In genomic region chr6:99934394-99934793, GRCm38 (mm10) we compare ENCODE assay signal across 9 mouse cellular contexts.
DNase-seq lines count a peak whose midpoint lies in the region; ATAC-seq and TF ChIP-seq lines count a peak whose summit lies in the region.
"Had no signal": no experiment of that assay in that cellular context is flagged by ENCODE, and none has a peak within 500 bp of the region (broad histone marks: within the 10 kb centered on the region; RNA-seq: fewer than 3 reads in every experiment).

No protein-coding gene starts in this region.

- WGBS in hindbrain, embryonic 15.5 days: 65% methylated on average over 5 of the region's 5 CpGs
- WGBS in hindbrain, embryonic 11.5 days: 93% methylated on average over 5 of the region's 5 CpGs
- 76% methylated on average over 5 of the region's 5 CpGs for WGBS in thymus, adult 2 months

- H3K4me3 ChIP-seq in hindbrain, embryonic 15.5 days: no peak overlapping the region
- H3K4me3 ChIP-seq in hindbrain, embryonic 11.5 days (ENCODE audit: low read depth, low read length): no peak overlapping the region
- no peak overlapping the region for H3K4me3 ChIP-seq in thymus, adult 2 months (ENCODE audit: control insufficient read depth, insufficient read depth, low read length)
- H3K4me3 ChIP-seq: megakaryocyte, embryonic 14.5 days had no signal

- DNase-seq in hindbrain, embryonic 11.5 days (ENCODE audit: low spot score): no peak
- DNase-seq in lung, postnatal 25 days (ENCODE audit: low spot score): peak; percentile 79
- DNase-seq in right cerebral cortex, postnatal 36 days (ENCODE audit: low spot score in 2 of 2): no peak
- DNase-seq in thymus, adult 2 months: no peak

- no peak overlapping the region for H3K4me2 ChIP-seq in hindbrain, embryonic 15.5 days
- H3K4me2 ChIP-seq in hindbrain, embryonic 11.5 days (replicated peaks; ENCODE audit: low read depth, low read length): no peak overlapping the region

- peaks cover 10% of the 10 kb centered on the region for H3K4me1 ChIP-seq in hindbrain, embryonic 15.5 days (replicated peaks)
- no peaks in the 10 kb centered on the region for H3K4me1 ChIP-seq in hindbrain, embryonic 11.5 days (replicated peaks; ENCODE audit: control insufficient read depth, insufficient read depth, low read length)
- no peaks in the 10 kb centered on the region; the same call in 1 of the 2 replicates for H3K4me1 ChIP-seq in thymus, adult 2 months (replicated peaks; ENCODE audit: control insufficient read depth, insufficient read depth, low read length)

- no peak for TF ChIP-seq CTCF in thymus, adult 2 months (IDR thresholded peaks at IDR 0.05; ENCODE audit: borderline replicate concordance, control insufficient read depth, extremely low read depth, insufficient read depth, low read length, poor library complexity)

- peak; percentile 61 for ATAC-seq in hindbrain, embryonic 15.5 days (ENCODE audit: low FRiP score, low read depth)
- ATAC-seq in hindbrain, embryonic 11.5 days (ENCODE audit: low FRiP score): no peak
- ATAC-seq in common myeloid progenitor, adult 5-6 weeks (replicated peaks; ENCODE audit: low read depth, poor library complexity, severe bottlenecking): peak; percentile 56
- peak; percentile 55 to 78 for ATAC-seq in hematopoietic stem cell, adult 5-6 weeks (replicated peaks in 1 of 2; ENCODE audit: insufficient read depth in 1 of 2, low FRiP score in 2 of 2, low TSS enrichment in 1 of 2, low read depth in 1 of 2, poor library complexity in 2 of 2, severe bottlenecking in 2 of 2)
- ATAC-seq in erythroblast, adult 5-6 weeks (replicated peaks; ENCODE audit: low FRiP score, poor library complexity, severe bottlenecking): no peak

- no peak overlapping the region for H3K27ac ChIP-seq in hindbrain, embryonic 15.5 days (replicated peaks)
- no peak overlapping the region for H3K27ac ChIP-seq in hindbrain, embryonic 11.5 days (ENCODE audit: low read depth, low read length)
- H3K27ac ChIP-seq in thymus, adult 2 months (ENCODE audit: control insufficient read depth, insufficient read depth, low read length): no peak overlapping the region

- no peak overlapping the region for H3K9ac ChIP-seq in hindbrain, embryonic 15.5 days
- no peak overlapping the region for H3K9ac ChIP-seq in hindbrain, embryonic 11.5 days (ENCODE audit: low read depth, low read length)

- no peaks in the 10 kb centered on the region for H3K9me3 ChIP-seq in hindbrain, embryonic 15.5 days
- no peaks in the 10 kb centered on the region for H3K9me3 ChIP-seq in hindbrain, embryonic 11.5 days (ENCODE audit: control insufficient read depth, low read length)
- H3K9me3 ChIP-seq: megakaryocyte, embryonic 14.5 days had no signal

- no peak for TF ChIP-seq POLR2A in thymus, adult 2 months (IDR thresholded peaks at IDR 0.05; ENCODE audit: control insufficient read depth, extremely low read depth, insufficient read depth, low read length, poor library complexity)

- no peaks in the 10 kb centered on the region for H3K27me3 ChIP-seq in hindbrain, embryonic 15.5 days
- H3K27me3 ChIP-seq in hindbrain, embryonic 11.5 days (ENCODE audit: control insufficient read depth, insufficient read depth, low read length): no peaks in the 10 kb centered on the region
- H3K27me3 ChIP-seq in thymus, adult 2 months (ENCODE audit: control insufficient read depth, insufficient read depth, low read length): no peaks in the 10 kb centered on the region

- H3K36me3 ChIP-seq in hindbrain, embryonic 15.5 days: no peaks in the 10 kb centered on the region
- no peaks in the 10 kb centered on the region for H3K36me3 ChIP-seq in hindbrain, embryonic 11.5 days (ENCODE audit: control insufficient read depth, insufficient read depth, low read length)
- H3K36me3 ChIP-seq in thymus, adult 2 months (ENCODE audit: control insufficient read depth, insufficient read depth, low read length): no peaks in the 10 kb centered on the region

Comparison
In these comparisons a context has a peak if more than half of its experiments do, and no peak if none do; other contexts are left out.
1. ATAC-seq: peak in hindbrain, embryonic 15.5 days (single experiment), common myeloid progenitor, adult 5-6 weeks (single experiment) and hematopoietic stem cell, adult 5-6 weeks (2 of 2); none in hindbrain, embryonic 11.5 days (single experiment) and erythroblast, adult 5-6 weeks (single experiment).